Mouse (Mus musculus): ENCODE measurements around the gene Gm13030.
A peak's percentile ranks its signal among the peaks of the same experiment; 100 is the strongest.

DNA sequence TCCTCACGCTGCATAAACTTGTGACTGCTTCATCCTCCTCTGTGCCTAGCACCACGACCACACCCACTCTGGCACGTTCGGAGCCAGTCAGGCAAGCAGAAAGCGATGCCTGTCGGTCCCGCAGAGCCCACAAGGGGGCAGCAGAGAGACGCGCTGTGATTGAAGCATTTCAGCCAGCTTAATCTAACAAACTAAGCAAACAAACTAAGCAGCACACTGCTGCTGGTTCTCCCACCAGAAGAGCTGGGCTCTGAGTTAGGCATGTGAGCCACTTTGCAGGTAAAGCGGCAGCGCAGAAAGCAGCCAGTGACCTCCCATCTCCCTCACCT, 48.3 kb upstream of the Gm13030 start:
- TF ChIP-seq CTCF (IDR thresholded peaks at IDR 0.05; ENCODE audit: extremely low read depth, insufficient read depth, low read length), result peak; percentile 99
- no peak for TF ChIP-seq POLR2A (IDR thresholded peaks at IDR 0.05; ENCODE audit: extremely low read depth, insufficient read depth, low read length)

Data from cortical plate, adult 2 months (tissue).